Mouse (Mus musculus): ENCODE results near the gene Zmat3. TPM values are rescaled to one million over a fixed set of nuclear protein-coding genes. Genes with fewer than 3 reads are reported as not detected.

The Zmat3 gene
- polyA plus RNA-seq, 1 experiment from 2014 or later: 5.7 TPM

DNA sequence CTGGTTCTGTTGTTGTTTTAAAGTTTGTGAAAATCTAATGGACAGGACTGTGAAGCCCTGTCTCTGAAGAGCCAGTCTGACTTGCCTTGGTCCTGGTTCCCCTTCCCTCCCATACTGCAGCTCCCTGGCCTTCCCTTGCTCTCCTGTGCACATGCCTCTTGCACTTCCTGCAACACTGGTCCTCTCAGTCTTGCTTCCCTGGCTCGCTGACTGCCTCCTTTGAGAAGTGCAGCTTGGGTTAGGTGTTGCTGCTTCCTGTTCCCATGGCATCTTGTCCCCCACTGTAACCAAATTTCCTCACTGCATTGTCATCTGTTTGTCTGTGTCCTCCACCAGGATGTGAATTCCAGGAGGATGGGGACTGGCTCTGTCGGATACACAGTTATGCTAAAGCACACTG is 34.1 kb upstream of the Zmat3 start:
- Histone ChIP-seq H3K9ac (ENCODE audit: low read length) (no peak overlapping the region), H3K4me3 (replicated peaks; ENCODE audit: low read length) (no peak overlapping the region), H3K4me1 (ENCODE audit: control insufficient read depth, insufficient read depth, low read length) (peaks cover 29% of the 10 kb centered on the region), H3K27me3 (ENCODE audit: control insufficient read depth, insufficient read depth, low read length) (no peaks in the 10 kb centered on the region), H3K4me2 (ENCODE audit: low read depth, low read length) (no peak overlapping the region), H3K27ac (ENCODE audit: low read length) (no peak overlapping the region), H3K36me3 (ENCODE audit: control insufficient read depth, insufficient read depth, low read length) (no peaks in the 10 kb centered on the region), H3K9me3 (replicated peaks; ENCODE audit: control insufficient read depth, low read length) (no peaks in the 10 kb centered on the region)
- 42% methylated on average over 2 of the region's 2 CpGs for WGBS
- no peak for ATAC-seq (ENCODE audit: insufficient read depth, low FRiP score)

DNA sequence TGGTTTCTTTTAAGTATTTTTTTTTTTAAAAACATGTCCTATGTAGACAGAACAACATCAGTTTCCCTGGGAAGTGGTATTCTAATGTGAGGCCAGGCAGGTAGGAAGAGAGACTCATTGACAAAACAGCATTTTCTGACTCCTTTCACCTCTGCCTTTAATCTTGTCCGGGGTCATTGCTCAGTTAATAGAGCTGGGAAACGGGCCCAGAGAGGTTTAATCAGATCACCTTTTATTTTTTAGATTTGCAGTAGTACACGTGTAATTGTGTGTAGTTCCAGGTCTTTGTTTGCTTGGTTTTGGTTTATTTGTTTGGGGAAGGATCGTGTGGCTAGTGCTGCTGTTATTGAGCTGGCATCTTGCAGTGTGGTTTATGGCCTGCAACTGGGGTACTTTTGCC is 33.6 kb upstream of the Zmat3 start:
- WGBS: 28% methylated on average over 4 of the region's 4 CpGs
- no peak overlapping the region for H3K4me2 ChIP-seq (ENCODE audit: low read depth, low read length)
- H3K9me3 ChIP-seq (replicated peaks; ENCODE audit: control insufficient read depth, low read length): no peaks in the 10 kb centered on the region
- ATAC-seq (ENCODE audit: insufficient read depth, low FRiP score): no peak
- H3K9ac ChIP-seq (ENCODE audit: low read length): no peak overlapping the region
- H3K27me3 ChIP-seq (ENCODE audit: control insufficient read depth, insufficient read depth, low read length): no peaks in the 10 kb centered on the region
- no peaks in the 10 kb centered on the region for H3K36me3 ChIP-seq (ENCODE audit: control insufficient read depth, insufficient read depth, low read length)
- no peak overlapping the region for H3K4me3 ChIP-seq (replicated peaks; ENCODE audit: low read length)
- no peak overlapping the region for H3K27ac ChIP-seq (ENCODE audit: low read length)
- H3K4me1 ChIP-seq (ENCODE audit: control insufficient read depth, insufficient read depth, low read length): peaks cover 29% of the 10 kb centered on the region

DNA sequence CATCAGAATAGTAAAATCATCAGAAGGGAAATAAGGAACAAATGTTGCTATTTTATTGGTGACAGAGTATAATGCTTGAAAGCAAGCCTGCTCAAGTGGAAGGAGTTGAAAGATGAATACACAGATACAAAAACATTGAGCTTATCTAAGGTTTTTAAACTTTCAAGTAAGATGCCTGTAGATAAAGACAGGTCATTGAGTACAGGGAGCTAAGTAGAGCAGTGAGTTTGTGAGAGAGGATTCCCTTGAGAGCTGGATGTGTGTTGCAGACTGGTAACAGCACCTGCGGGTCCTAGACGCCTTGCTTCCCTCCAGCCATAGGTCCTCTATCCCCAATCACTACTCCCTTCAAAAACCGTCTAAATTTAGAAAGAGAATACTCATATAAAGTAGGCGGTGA is 32.8 kb upstream of the Zmat3 start:
- Histone ChIP-seq H3K9me3 (replicated peaks; ENCODE audit: control insufficient read depth, low read length) (no peaks in the 10 kb centered on the region), H3K27me3 (ENCODE audit: control insufficient read depth, insufficient read depth, low read length) (no peaks in the 10 kb centered on the region), H3K4me3 (replicated peaks; ENCODE audit: low read length) (peak overlapping the region; percentile 28; the same call in 1 of the 2 replicates), H3K36me3 (ENCODE audit: control insufficient read depth, insufficient read depth, low read length) (no peaks in the 10 kb centered on the region), H3K27ac (ENCODE audit: low read length) (no peak overlapping the region), H3K4me1 (ENCODE audit: control insufficient read depth, insufficient read depth, low read length) (peaks cover 24% of the 10 kb centered on the region), H3K9ac (ENCODE audit: low read length) (no peak overlapping the region), H3K4me2 (ENCODE audit: low read depth, low read length) (peak overlapping the region; percentile 59)
- no peak for ATAC-seq (ENCODE audit: insufficient read depth, low FRiP score)
- WGBS: 19% methylated on average over 4 of the region's 4 CpGs

DNA sequence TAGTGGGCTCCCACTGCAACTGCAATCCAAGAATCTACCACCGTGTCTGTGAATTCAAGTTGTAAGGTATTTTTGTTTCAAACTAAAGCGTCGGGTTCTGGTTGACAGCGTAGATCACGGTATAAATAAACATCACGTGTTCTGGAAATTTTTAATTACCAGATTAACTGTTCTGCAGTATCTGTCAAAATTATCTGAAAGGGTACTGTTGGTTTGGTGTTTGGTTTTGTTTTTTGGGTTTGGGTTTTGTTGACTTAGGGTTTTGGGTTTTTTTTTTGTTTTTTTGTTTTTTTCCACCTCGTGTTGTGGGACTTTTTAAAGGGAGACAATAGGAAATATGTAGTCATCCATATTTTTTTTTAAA is 32.3 kb upstream of the Zmat3 start:
- no peak for ATAC-seq (ENCODE audit: insufficient read depth, low FRiP score)
- Histone ChIP-seq H3K4me2 (ENCODE audit: low read depth, low read length) (peak overlapping the region; percentile 59), H3K36me3 (ENCODE audit: control insufficient read depth, insufficient read depth, low read length) (no peaks in the 10 kb centered on the region), H3K4me1 (ENCODE audit: control insufficient read depth, insufficient read depth, low read length) (peaks cover 19% of the 10 kb centered on the region), H3K27me3 (ENCODE audit: control insufficient read depth, insufficient read depth, low read length) (no peaks in the 10 kb centered on the region), H3K4me3 (replicated peaks; ENCODE audit: low read length) (peak overlapping the region; percentile 62), H3K9me3 (replicated peaks; ENCODE audit: control insufficient read depth, low read length) (no peaks in the 10 kb centered on the region), H3K27ac (ENCODE audit: low read length) (peak overlapping the region; percentile 96; the same call in 1 of the 2 replicates), H3K9ac (ENCODE audit: low read length) (peak overlapping the region; percentile 96)
- WGBS: under 1% methylated on average over 7 of the region's 7 CpGs

DNA sequence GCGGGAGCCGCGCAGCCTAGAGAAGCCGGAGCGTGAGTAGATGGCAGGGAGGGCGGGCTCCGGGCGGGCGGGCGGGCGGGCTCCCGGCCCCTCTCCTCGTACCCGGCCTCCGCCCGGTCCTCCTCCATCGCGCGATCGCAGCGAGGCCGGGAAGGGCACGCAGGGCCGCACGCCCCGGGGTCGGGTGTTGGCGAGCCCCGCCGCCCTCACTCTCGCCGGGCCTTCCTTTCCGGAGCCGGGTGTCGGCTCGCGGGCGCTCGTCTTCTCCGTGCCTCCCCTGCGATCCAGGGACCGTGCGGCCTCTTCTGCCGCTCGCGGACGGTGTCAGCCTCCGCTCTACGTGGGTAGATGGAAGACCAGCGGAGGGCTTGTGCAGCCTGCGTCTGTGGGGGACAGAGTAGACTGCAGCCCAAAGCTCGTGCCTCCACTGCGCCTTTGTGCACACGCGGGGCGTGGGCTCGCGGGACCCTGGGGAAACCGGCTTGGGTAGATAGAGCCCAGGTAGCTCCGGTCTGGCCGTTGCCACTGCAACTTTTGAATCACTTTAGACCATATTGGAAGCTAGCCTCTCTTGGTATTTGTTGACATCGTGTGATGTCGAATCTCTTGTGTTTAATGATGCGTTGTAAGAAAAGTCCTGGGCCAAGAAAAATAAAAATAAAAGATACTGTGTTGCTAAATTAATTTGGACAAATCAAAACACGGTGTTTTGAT is 31.8 kb upstream of the Zmat3 start, which contains the start of gene Pik3ca:
TSS of gene Pik3ca (plus strand) at position 211 of the 714 bp plus-strand sequence.
- Histone ChIP-seq H3K36me3 (ENCODE audit: control insufficient read depth, insufficient read depth, low read length) (no peaks in the 10 kb centered on the region), H3K9ac (ENCODE audit: low read length) (peak within 1 kb of the TSS; percentile 96), H3K4me2 (ENCODE audit: low read depth, low read length) (peak within 1 kb of the TSS; percentile 75), H3K27ac (ENCODE audit: low read length) (peak within 1 kb of the TSS; percentile 96), H3K9me3 (replicated peaks; ENCODE audit: control insufficient read depth, low read length) (no peaks in the 10 kb centered on the region), H3K4me3 (replicated peaks; ENCODE audit: low read length) (peak within 1 kb of the TSS; percentile 62), H3K27me3 (ENCODE audit: control insufficient read depth, insufficient read depth, low read length) (no peaks in the 10 kb centered on the region), H3K4me1 (ENCODE audit: control insufficient read depth, insufficient read depth, low read length) (peaks cover 18% of the 10 kb centered on the region)
- peak; percentile 55 for ATAC-seq (ENCODE audit: insufficient read depth, low FRiP score)
- under 1% methylated on average over 38 of the region's 65 CpGs for WGBS

DNA sequence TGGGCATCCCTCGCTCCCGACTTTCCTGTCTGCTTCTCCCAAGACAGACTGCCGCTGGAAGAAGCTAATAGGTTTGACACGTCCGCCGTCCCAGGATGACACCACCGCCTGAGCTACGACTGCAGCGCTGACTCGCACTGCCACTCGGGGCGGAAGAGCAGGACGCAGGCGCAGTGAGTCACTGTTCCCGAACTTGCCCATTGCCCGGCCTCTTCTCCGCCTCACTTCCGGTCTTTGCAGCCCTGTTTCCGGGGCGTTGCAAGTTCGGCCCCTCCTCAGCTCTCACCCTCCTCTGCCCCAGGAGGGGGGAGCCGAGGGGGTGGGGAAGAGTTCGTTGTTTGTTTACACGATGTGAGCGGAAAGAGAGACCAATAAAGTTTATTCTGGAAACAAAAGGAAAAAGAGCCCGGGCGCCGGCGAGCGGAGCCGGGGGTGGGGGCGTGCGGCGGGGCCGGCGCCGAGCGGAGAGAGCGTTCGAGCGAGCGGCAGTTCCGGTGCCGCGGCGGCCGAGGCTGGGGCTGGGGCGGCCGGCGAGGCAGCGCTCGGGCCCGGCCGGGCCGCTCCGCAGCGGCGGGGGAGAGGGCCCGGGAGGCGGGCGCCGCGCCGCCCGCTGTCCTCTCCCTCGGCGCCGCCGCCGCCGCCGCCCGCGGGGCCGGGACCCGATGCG is 31.1 kb upstream of the Zmat3 start:
- no peaks in the 10 kb centered on the region for H3K27me3 ChIP-seq (ENCODE audit: control insufficient read depth, insufficient read depth, low read length)
- peak overlapping the region; percentile 96 for H3K27ac ChIP-seq (ENCODE audit: low read length)
- ATAC-seq (ENCODE audit: insufficient read depth, low FRiP score): peak; percentile 98
- peak overlapping the region; percentile 62 for H3K4me3 ChIP-seq (replicated peaks; ENCODE audit: low read length)
- no peaks in the 10 kb centered on the region for H3K9me3 ChIP-seq (replicated peaks; ENCODE audit: control insufficient read depth, low read length)
- no peaks in the 10 kb centered on the region for H3K36me3 ChIP-seq (ENCODE audit: control insufficient read depth, insufficient read depth, low read length)
- H3K9ac ChIP-seq (ENCODE audit: low read length): peak overlapping the region; percentile 96
- under 1% methylated on average over 56 of the region's 77 CpGs for WGBS
- H3K4me2 ChIP-seq (ENCODE audit: low read depth, low read length): peak overlapping the region; percentile 75
- H3K4me1 ChIP-seq (ENCODE audit: control insufficient read depth, insufficient read depth, low read length): peaks cover 16% of the 10 kb centered on the region

DNA sequence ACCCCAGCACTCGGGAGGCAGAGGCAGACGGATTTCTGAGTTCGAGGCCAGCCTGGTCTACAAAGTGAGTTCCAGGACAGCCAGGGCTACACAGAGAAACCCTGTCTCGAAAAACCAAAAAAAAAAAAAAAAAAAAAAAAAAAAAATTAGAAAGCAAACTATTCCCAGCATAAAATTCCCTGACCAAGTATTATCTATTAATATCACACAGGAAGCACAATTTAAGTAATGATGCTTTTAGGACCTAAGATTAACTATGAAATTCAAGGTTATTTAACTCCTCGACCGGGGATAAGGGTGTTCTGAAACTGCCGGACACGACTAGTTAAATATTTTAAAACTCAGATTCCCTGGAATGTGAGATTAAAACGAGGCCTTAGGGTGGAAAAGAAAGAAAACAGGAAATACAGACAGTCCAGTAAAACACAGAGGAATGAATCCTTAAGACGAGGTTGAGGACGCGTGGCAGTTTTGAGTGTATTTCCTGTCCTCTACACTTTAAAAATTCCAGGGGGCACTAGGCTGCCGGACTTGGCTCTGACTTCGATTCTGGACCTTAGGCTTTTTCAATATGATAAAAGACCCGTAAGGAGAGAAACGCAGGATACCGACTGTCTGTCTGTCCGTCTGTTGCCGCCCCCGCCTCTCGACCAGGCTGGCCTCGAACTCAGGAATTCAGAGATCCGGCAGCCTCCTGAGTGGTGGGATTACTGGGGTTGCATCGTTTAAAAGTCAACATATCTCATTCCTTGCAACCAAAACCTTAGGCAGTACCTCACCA is 30.1 kb upstream of the Zmat3 start:
- Histone ChIP-seq H3K4me2 (ENCODE audit: low read depth, low read length) (peak overlapping the region; percentile 75), H3K27me3 (ENCODE audit: control insufficient read depth, insufficient read depth, low read length) (no peaks in the 10 kb centered on the region), H3K4me3 (replicated peaks; ENCODE audit: low read length) (peak overlapping the region; percentile 62), H3K36me3 (ENCODE audit: control insufficient read depth, insufficient read depth, low read length) (no peaks in the 10 kb centered on the region), H3K4me1 (ENCODE audit: control insufficient read depth, insufficient read depth, low read length) (peaks cover 16% of the 10 kb centered on the region), H3K9ac (ENCODE audit: low read length) (peak overlapping the region; percentile 77), H3K27ac (ENCODE audit: low read length) (peak overlapping the region; percentile 94), H3K9me3 (replicated peaks; ENCODE audit: control insufficient read depth, low read length) (no peaks in the 10 kb centered on the region)
- 16% methylated on average over 23 of the region's 24 CpGs for WGBS
- ATAC-seq (ENCODE audit: insufficient read depth, low FRiP score): no peak; the same call in 1 of the 2 replicates

DNA sequence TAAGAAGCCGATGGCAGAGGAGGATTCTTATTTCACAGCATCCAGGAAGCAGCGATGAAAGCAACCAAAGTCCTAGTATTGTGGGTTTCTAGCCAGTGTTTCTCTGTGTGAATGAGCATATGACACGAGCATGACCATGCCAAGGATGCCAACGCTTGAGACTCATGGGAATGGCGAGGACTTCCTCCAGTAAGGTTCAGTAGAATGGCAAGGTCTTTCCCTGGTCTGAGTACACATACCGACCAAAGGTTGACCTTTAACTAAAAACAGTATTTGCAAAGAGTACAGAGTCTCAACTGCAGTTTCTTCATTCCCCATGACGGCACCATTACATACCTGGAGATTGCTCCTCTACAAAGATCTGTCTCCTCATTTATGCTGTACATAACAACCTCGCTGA is 28.2 kb upstream of the Zmat3 start:
- 87% methylated on average over 8 of the region's 8 CpGs for WGBS
- no peak for ATAC-seq (ENCODE audit: insufficient read depth, low FRiP score)

DNA sequence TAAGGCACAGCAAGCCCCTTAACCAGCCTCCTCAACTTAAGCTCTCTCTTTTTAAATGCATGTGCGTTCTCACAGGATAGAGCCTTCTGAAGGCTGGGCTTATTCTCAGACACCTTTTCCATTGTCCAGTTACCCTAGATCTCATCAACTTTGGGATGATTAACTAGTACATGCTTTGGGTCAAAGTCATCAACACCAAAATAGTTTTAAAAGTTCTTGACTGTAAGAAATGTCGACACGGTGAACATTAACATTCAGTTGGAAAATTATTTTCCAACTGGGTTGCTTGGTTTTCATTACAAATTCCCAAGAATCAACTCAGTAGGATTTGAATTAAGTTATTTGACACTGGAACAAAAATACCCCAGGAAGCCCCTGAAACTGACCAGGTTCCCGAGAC is 27.0 kb upstream of the Zmat3 start:
- Histone ChIP-seq H3K27me3 (ENCODE audit: control insufficient read depth, insufficient read depth, low read length) (no peaks in the 10 kb centered on the region), H3K4me3 (replicated peaks; ENCODE audit: low read length) (no peak overlapping the region), H3K27ac (ENCODE audit: low read length) (no peak overlapping the region), H3K36me3 (ENCODE audit: control insufficient read depth, insufficient read depth, low read length) (no peaks in the 10 kb centered on the region), H3K4me2 (ENCODE audit: low read depth, low read length) (no peak overlapping the region), H3K4me1 (ENCODE audit: control insufficient read depth, insufficient read depth, low read length) (no peaks in the 10 kb centered on the region), H3K9me3 (replicated peaks; ENCODE audit: control insufficient read depth, low read length) (no peaks in the 10 kb centered on the region), H3K9ac (ENCODE audit: low read length) (no peak overlapping the region)
- WGBS: 89% methylated on average over 4 of the region's 4 CpGs
- no peak for ATAC-seq (ENCODE audit: insufficient read depth, low FRiP score)

More for the DNA sequence above, 28.2 kb upstream of the Zmat3 start:
- Histone ChIP-seq H3K4me2 (ENCODE audit: low read depth, low read length) (no peak overlapping the region), H3K27me3 (ENCODE audit: control insufficient read depth, insufficient read depth, low read length) (no peaks in the 10 kb centered on the region), H3K36me3 (ENCODE audit: control insufficient read depth, insufficient read depth, low read length) (no peaks in the 10 kb centered on the region), H3K4me3 (replicated peaks; ENCODE audit: low read length) (no peak overlapping the region), H3K9ac (ENCODE audit: low read length) (no peak overlapping the region), H3K9me3 (replicated peaks; ENCODE audit: control insufficient read depth, low read length) (no peaks in the 10 kb centered on the region), H3K4me1 (ENCODE audit: control insufficient read depth, insufficient read depth, low read length) (peaks cover 5% of the 10 kb centered on the region; the same call in 1 of the 2 replicates), H3K27ac (ENCODE audit: low read length) (no peak overlapping the region)
